ENCODE assay signal across 25 mouse cellular contexts in the genomic region with DNA sequence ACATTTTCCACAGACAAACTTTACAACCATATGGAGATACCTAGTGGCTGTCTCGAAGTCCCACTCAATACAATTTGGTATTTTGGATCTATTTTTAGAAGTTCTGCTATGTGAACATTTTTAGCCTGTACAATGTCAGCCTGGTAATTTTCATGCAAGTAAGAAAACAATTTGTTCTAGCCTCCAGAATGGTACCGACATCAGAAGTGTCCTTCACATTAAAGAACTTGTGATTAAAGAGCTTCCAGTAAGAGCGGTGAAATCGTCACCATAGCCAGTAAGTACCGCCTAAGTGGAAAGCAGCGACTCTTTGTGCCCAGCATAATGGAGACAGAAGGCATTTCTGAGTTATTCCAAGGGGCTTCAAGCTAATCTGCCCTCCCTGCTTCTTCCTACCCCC. TPM values are rescaled to one million over a fixed set of nuclear protein-coding genes. Genes with fewer than 3 reads are reported as not detected.
DNase-seq lines count a peak whose midpoint lies in the region; ATAC-seq and TF ChIP-seq lines count a peak whose summit lies in the region.
"Had no signal": no experiment of that assay in that cellular context is flagged by ENCODE, and none has a peak within 500 bp of the region (broad histone marks: within the 10 kb centered on the region; RNA-seq: fewer than 3 reads in every experiment).

No protein-coding gene starts in this region.

- peaks cover 20% of the 10 kb centered on the region for H3K4me1 ChIP-seq in heart, embryonic 12.5 days (replicated peaks)
- peaks cover 22% of the 10 kb centered on the region for H3K4me1 ChIP-seq in heart, embryonic 16.5 days (ENCODE audit: control insufficient read depth, insufficient read depth, low read length)
- H3K4me1 ChIP-seq in cerebellum, adult 2 months (ENCODE audit: control insufficient read depth, insufficient read depth, low read length) = no peaks in the 10 kb centered on the region
- H3K4me1 ChIP-seq: embryonic facial prominence, embryonic 13.5 days; hindbrain, embryonic 13.5 days had no signal

- no peaks in the 10 kb centered on the region for H3K36me3 ChIP-seq in heart, embryonic 12.5 days
- no peaks in the 10 kb centered on the region for H3K36me3 ChIP-seq in heart, embryonic 16.5 days (ENCODE audit: control insufficient read depth, insufficient read depth)
- H3K36me3 ChIP-seq: embryonic facial prominence, embryonic 13.5 days; forebrain, embryonic 12.5 days; hindbrain, embryonic 13.5 days had no signal

- no peak for TF ChIP-seq POLR2A in cerebellum, adult 2 months (IDR thresholded peaks at IDR 0.05; ENCODE audit: borderline replicate concordance, insufficient read depth, low read length)

- peaks cover 6% of the 10 kb centered on the region; the same call in 1 of the 2 replicates for H3K9me3 ChIP-seq in heart, embryonic 12.5 days (replicated peaks)
- 0 out of 2 replicates have a peak, but pooled peaks cover 3% of the 10 kb centered on the region for H3K9me3 ChIP-seq in heart, embryonic 16.5 days (replicated peaks; ENCODE audit: control insufficient read depth, low read length)
- H3K9me3 ChIP-seq: embryonic facial prominence, embryonic 13.5 days; forebrain, embryonic 12.5 days; hindbrain, embryonic 13.5 days had no signal

- ATAC-seq in heart, embryonic 12.5 days (ENCODE audit: insufficient number of reproducible peaks, low FRiP score) = no peak
- ATAC-seq in heart, embryonic 16.5 days (replicated peaks; ENCODE audit: extremely low read depth, insufficient read depth, low FRiP score) = no peak
- ATAC-seq: activated CD4-positive, CD25-positive, alpha-beta regulatory T cell, adult 4 months; forebrain, embryonic 16.5 days; hindbrain, postnatal 0 days; Patski had no signal

- DNase-seq in heart, postnatal 4 days = no peak
- DNase-seq in heart, adult 11 months = no peak
- DNase-seq in lung, postnatal 25 days (ENCODE audit: low spot score) = peak; percentile 21
- no peak for DNase-seq in lung, postnatal 36 days
- peak; percentile 58 for DNase-seq in telencephalon, adult 2 months (ENCODE audit: low read depth, low spot score)
- no peak for DNase-seq in cerebellum, adult 2 months
- DNase-seq: adrenal gland, adult 2 months; adrenal gland, postnatal 25 days; cerebellum, adult 11 months; cerebellum, adult 9-10 months; cerebellum, postnatal 25 days; gastrocnemius, adult 2 months; gastrocnemius, postnatal 25 days; kidney, adult 11 months; kidney, adult 9 months had no signal

- H3K27ac ChIP-seq in heart, embryonic 12.5 days (ENCODE audit: poor library complexity, severe bottlenecking) = peak overlapping the region; percentile 66
- H3K27ac ChIP-seq in heart, embryonic 16.5 days (ENCODE audit: low read length) = peak overlapping the region; percentile 72
- no peak overlapping the region for H3K27ac ChIP-seq in cerebellum, adult 2 months (ENCODE audit: insufficient read depth, low read length)
- H3K27ac ChIP-seq: embryonic facial prominence, embryonic 13.5 days; forebrain, embryonic 12.5 days; gastrocnemius, adult 2 months; hindbrain, embryonic 13.5 days; hindbrain, postnatal 0 days had no signal

- no peak overlapping the region for H3K4me3 ChIP-seq in heart, embryonic 12.5 days
- H3K4me3 ChIP-seq in heart, embryonic 16.5 days (ENCODE audit: low read length) = no peak overlapping the region
- H3K4me3 ChIP-seq in cerebellum, adult 2 months (replicated peaks; ENCODE audit: insufficient read depth, low read depth, low read length) = no peak overlapping the region
- H3K4me3 ChIP-seq: embryonic facial prominence, embryonic 13.5 days; forebrain, embryonic 12.5 days; gastrocnemius, adult 2 months; hindbrain, embryonic 13.5 days had no signal

- no peaks in the 10 kb centered on the region for H3K27me3 ChIP-seq in heart, embryonic 12.5 days (replicated peaks)
- H3K27me3 ChIP-seq in heart, embryonic 16.5 days (ENCODE audit: control insufficient read depth, insufficient read depth, low read length) = no peaks in the 10 kb centered on the region
- H3K27me3 ChIP-seq in cerebellum, adult 2 months (ENCODE audit: control insufficient read depth, insufficient read depth, low read length) = no peaks in the 10 kb centered on the region
- H3K27me3 ChIP-seq: CH12.LX; embryonic facial prominence, embryonic 13.5 days; forebrain, embryonic 12.5 days; hindbrain, embryonic 13.5 days; Patski had no signal

- peak overlapping the region; percentile 5; the same call in 1 of the 2 replicates for H3K4me2 ChIP-seq in heart, embryonic 12.5 days
- peak overlapping the region; percentile 26; the same call in 1 of the 2 replicates for H3K4me2 ChIP-seq in heart, embryonic 16.5 days (ENCODE audit: low read depth, low read length)
- H3K4me2 ChIP-seq: embryonic facial prominence, embryonic 13.5 days; forebrain, embryonic 12.5 days; hindbrain, embryonic 13.5 days had no signal

- 29% methylated on average over 6 of the region's 6 CpGs for WGBS in heart, embryonic 12.5 days
- WGBS in heart, embryonic 16.5 days = 33% methylated on average over 6 of the region's 6 CpGs
- 85% methylated on average over 6 of the region's 6 CpGs for WGBS in cerebellum, adult 2 months

- TF ChIP-seq CTCF in cerebellum, adult 2 months (IDR thresholded peaks at IDR 0.05; ENCODE audit: borderline replicate concordance, insufficient read depth, low read depth, low read length) = no peak

- no peak overlapping the region for H3K9ac ChIP-seq in heart, embryonic 12.5 days
- no peak overlapping the region for H3K9ac ChIP-seq in heart, embryonic 16.5 days (ENCODE audit: low read length)
- H3K9ac ChIP-seq: embryonic facial prominence, embryonic 13.5 days; forebrain, embryonic 12.5 days; hindbrain, embryonic 13.5 days had no signal

RNA-seq across cellular contexts. Expression of a gene that starts 14.2 kb away (rescaled TPM):
- 38.7 and 40.2 TPM in 2 replicates for polyA plus RNA-seq in heart, embryonic 12.5 days (2016; fragmentation: Nextera tagmentation; extraction: Ambion mirVana)
- total RNA-seq in heart, postnatal 4 days (2021) = 10 to 100 TPM; 57.0 to 57.9 TPM
- 25.5 and 26.4 TPM in 2 replicates for polyA plus RNA-seq in heart, embryonic 16.5 days (2015; fragmentation: Nextera tagmentation; extraction: Ambion mirVana)
- 60.2 and 61.4 TPM in 2 replicates for polyA plus RNA-seq in cerebellum, adult 2 months (2012; rRNA removed)

RNA-seq across cellular contexts. Expression of a gene that starts 22.0 kb away (rescaled TPM):
- polyA plus RNA-seq in heart, embryonic 12.5 days (2016; fragmentation: Nextera tagmentation; extraction: Ambion mirVana) = 212 and 230 TPM in 2 replicates
- 100 to 1,000 TPM; 261 to 264 TPM for total RNA-seq in heart, postnatal 4 days (2021)
- polyA plus RNA-seq in heart, embryonic 16.5 days (2015; fragmentation: Nextera tagmentation; extraction: Ambion mirVana) = 283 and 317 TPM in 2 replicates
- polyA plus RNA-seq in cerebellum, adult 2 months (2012; rRNA removed) = 319 and 355 TPM in 2 replicates

Comparison
In these comparisons a context has a peak if more than half of its experiments do, and no peak if none do; other contexts are left out.
1. DNase-seq: peak in lung, postnatal 25 days (single experiment) and telencephalon, adult 2 months (single experiment); none in heart, postnatal 4 days (single experiment), heart, adult 11 months (single experiment), lung, postnatal 36 days (single experiment) and cerebellum, adult 2 months (0 of 2).